Mouse (Mus musculus): ENCODE results near the gene Maml2. TPM values are rescaled to one million over a fixed set of nuclear protein-coding genes. Genes with fewer than 3 reads are reported as not detected.
A peak's percentile ranks its signal among the peaks of the same experiment; 100 is the strongest.
"Not testable (repeated sequence)": the region's sequence is repeated elsewhere in the genome, so short reads cannot be mapped to it uniquely, and the experiment has no call there.

Maml2 gene
- polyA plus RNA-seq, 1 experiment from 2014 or later: 10.0 TPM

DNA sequence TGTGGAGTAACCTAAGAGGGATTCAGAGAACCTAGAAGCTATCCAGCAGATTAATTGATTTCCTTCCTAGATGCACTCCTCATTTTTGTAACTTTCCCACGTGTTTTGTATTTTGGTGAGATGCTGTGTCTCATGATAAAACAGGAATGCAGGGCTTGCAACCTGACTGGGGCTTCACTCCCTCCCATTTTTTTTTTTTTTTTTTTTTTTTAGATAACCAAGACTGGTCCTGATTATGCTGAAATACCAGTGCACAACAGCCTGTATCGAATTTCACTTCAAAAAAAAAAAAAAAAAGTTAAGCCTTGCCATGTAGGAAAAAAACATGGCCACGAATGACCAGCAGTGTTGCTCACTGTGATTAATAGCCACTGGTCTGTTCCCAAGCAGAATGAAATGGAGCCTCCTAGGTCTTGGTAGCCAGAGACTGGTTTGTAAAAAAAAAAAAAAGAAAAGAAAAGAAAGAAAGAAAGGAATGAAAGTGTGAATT is 409.4 kb downstream of the Maml2 start:
- H3K4me1 ChIP-seq (replicated peaks; ENCODE audit: insufficient read depth, low read length): no peaks in the 10 kb centered on the region
- no peaks in the 10 kb centered on the region for H3K9me3 ChIP-seq (replicated peaks; ENCODE audit: low read length)
- WGBS: 42% methylated on average over 3 of the region's 3 CpGs
- H3K27me3 ChIP-seq (ENCODE audit: insufficient read depth, low read length): no peaks in the 10 kb centered on the region
- no peak overlapping the region for H3K4me2 ChIP-seq (ENCODE audit: low read length)
- DNase-seq (ENCODE audit: low spot score) (no peak), ATAC-seq (replicated peaks; ENCODE audit: low FRiP score, low read depth) (no peak)
- peaks cover 7% of the 10 kb centered on the region; the same call in 1 of the 2 replicates for H3K36me3 ChIP-seq (ENCODE audit: insufficient read depth, low read length)
- H3K4me3 ChIP-seq (replicated peaks; ENCODE audit: low read depth, low read length): no peak overlapping the region
- TF ChIP-seq CTCF (IDR thresholded peaks at IDR 0.05; ENCODE audit: low read depth): no peak
- no peak overlapping the region for H3K27ac ChIP-seq
- H3K9ac ChIP-seq (ENCODE audit: low read depth, low read length): no peak overlapping the region

DNA sequence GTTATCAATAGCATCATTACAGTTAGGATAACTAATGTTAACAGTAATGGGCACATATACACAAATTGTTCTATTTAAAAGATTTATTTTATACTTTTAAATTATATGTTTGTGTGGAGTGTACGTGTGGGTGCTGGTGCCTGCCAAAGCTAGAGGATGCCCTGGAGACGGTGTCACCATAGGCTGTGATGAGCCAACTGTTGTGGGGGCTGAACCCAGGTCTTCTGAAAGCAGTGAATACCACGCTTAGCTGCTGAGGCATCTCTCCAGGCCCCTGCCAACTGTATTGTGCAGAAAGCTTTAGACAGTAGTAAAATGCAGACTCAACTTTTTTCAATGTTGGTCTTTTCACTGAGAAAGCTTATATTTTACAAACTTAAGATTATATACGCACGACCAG is 411.7 kb downstream of the Maml2 start:
- Histone ChIP-seq H3K9me3 (replicated peaks; ENCODE audit: low read length) (no peaks in the 10 kb centered on the region), H3K36me3 (ENCODE audit: insufficient read depth, low read length) (peaks cover 7% of the 10 kb centered on the region; the same call in 1 of the 2 replicates), H3K4me2 (ENCODE audit: low read length) (no peak overlapping the region), H3K4me1 (replicated peaks; ENCODE audit: insufficient read depth, low read length) (no peaks in the 10 kb centered on the region), H3K9ac (ENCODE audit: low read depth, low read length) (no peak overlapping the region), H3K4me3 (replicated peaks; ENCODE audit: low read depth, low read length) (no peak overlapping the region), H3K27me3 (ENCODE audit: insufficient read depth, low read length) (no peaks in the 10 kb centered on the region), H3K27ac (no peak overlapping the region)
- DNase-seq (ENCODE audit: low spot score) (no peak), ATAC-seq (replicated peaks; ENCODE audit: low FRiP score, low read depth) (no peak)
- TF ChIP-seq CTCF (IDR thresholded peaks at IDR 0.05; ENCODE audit: low read depth): no peak
- 86% methylated on average over 5 of the region's 5 CpGs for WGBS

DNA sequence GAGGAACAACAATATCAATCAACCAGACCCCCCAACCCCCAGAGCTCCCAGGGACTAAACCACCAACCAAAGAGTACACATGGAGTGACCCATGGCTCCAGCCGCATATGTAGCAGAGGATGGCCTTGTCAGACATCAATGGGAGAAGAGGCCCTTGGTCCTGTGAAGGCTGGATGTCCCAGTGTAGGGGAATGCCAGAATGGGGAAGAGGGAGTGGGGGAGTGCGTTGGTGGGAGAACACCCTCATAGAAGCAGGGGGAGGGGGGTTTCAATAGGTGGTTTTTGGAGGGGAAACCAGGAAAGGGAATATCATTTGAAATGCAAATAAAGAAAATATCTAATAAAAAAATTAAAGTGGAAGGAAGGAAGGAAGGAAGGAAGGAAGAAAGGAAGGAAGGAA is 418.1 kb downstream of the Maml2 start:
- not testable (repeated sequence) for DNase-seq (ENCODE audit: low spot score); H3K27ac ChIP-seq

DNA sequence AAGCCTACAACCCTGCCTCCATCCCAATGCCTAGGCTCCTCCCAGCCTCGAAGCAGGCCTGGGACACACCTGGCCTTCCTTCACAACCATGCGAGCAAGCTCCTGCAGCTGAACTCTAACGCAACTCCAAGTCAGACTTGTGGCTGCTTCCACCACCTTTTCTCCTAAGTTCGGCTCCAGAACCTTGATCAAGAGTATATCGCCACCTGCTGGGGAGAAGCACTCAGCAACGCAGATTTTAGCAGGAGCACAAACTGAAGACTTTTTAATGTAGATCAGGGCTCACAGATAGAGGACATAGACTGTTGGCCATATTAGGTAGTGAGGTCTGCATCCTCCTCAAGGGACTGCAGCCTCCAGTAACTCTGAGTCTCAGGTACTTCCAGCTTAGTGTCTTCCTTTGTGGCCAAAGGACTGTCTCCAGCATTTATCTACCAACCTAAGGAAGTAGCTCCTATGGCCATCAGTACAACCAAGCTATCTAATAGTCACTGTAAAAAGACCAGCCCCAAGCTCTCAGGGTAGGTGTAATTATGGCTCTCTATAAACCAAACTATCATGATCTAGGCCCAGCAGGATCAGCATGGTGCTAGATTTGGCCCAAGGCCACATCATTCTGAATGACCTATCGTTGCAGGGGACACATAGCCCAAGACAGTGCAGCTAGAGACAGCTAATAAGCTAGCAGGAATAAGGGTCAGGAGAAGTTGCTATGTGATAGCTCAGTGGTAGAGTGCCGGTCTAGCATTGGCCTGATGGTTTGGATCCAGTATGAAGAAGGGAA is 418.8 kb downstream of the Maml2 start:
- WGBS: 25% methylated on average over 8 of the region's 8 CpGs
- Histone ChIP-seq H3K27ac (no peak overlapping the region), H3K9ac (ENCODE audit: low read depth, low read length) (no peak overlapping the region), H3K9me3 (replicated peaks; ENCODE audit: low read length) (no peaks in the 10 kb centered on the region), H3K4me3 (replicated peaks; ENCODE audit: low read depth, low read length) (no peak overlapping the region), H3K36me3 (ENCODE audit: insufficient read depth, low read length) (no peaks in the 10 kb centered on the region), H3K27me3 (ENCODE audit: insufficient read depth, low read length) (no peaks in the 10 kb centered on the region), H3K4me2 (ENCODE audit: low read length) (0 out of 2 replicates have a peak overlapping the region, but pooled peaks have one; percentile 13), H3K4me1 (replicated peaks; ENCODE audit: insufficient read depth, low read length) (no peaks in the 10 kb centered on the region)
- DNase-seq (ENCODE audit: low spot score) (peak; percentile 94), ATAC-seq (replicated peaks; ENCODE audit: low FRiP score, low read depth) (peak; percentile 52; the same call in 1 of the 2 replicates)
- peak; percentile 98 for TF ChIP-seq CTCF (IDR thresholded peaks at IDR 0.05; ENCODE audit: low read depth)

More for the DNA sequence above, 418.1 kb downstream of the Maml2 start:
- not testable (repeated sequence) for H3K9ac ChIP-seq (ENCODE audit: low read depth, low read length); H3K36me3 ChIP-seq (ENCODE audit: insufficient read depth, low read length); H3K4me3 ChIP-seq (replicated peaks; ENCODE audit: low read depth, low read length); H3K27me3 ChIP-seq (ENCODE audit: insufficient read depth, low read length); H3K4me1 ChIP-seq (replicated peaks; ENCODE audit: insufficient read depth, low read length); ATAC-seq (replicated peaks; ENCODE audit: low FRiP score, low read depth); H3K9me3 ChIP-seq (replicated peaks; ENCODE audit: low read length)
- 74% methylated on average over 2 of the region's 2 CpGs for WGBS
- H3K4me2 ChIP-seq (ENCODE audit: low read length): 0 out of 2 replicates have a peak overlapping the region, but pooled peaks have one; percentile 13

DNA sequence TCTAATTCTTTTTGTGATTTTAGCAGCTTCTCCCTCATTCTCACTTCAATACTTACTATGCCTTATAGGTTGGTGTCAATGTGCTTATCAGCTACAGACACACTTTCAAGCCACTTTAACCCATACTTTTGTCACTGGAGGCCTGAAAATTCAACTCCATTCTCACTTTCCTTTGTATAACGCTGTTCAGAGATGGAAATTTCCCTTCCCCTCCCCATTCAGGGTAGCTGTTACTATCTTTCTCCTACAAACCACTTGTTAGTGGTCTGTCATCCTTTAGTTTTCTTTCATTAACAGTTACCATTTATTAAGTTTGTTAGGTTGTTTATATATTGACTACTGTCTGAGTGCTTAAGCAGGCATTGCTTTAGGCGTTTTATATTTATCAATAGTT is 450.6 kb downstream of the Maml2 start, which contains the start of gene Mtmr2:
Mtmr2 (plus strand) TSS at position 7 of the 394 bp plus-strand sequence.
- Histone ChIP-seq H3K4me1 (replicated peaks; ENCODE audit: insufficient read depth, low read length) (0 out of 2 replicates have a peak, but pooled peaks cover 10% of the 10 kb centered on the region), H3K27me3 (ENCODE audit: insufficient read depth, low read length) (no peaks in the 10 kb centered on the region), H3K36me3 (ENCODE audit: insufficient read depth, low read length) (no peaks in the 10 kb centered on the region), H3K27ac (peak within 1 kb of the TSS; percentile 95), H3K4me2 (ENCODE audit: low read length) (peak within 1 kb of the TSS; percentile 56), H3K9me3 (replicated peaks; ENCODE audit: low read length) (no peaks in the 10 kb centered on the region), H3K4me3 (replicated peaks; ENCODE audit: low read depth, low read length) (peak within 1 kb of the TSS; percentile 86), H3K9ac (ENCODE audit: low read depth, low read length) (peak within 1 kb of the TSS; percentile 90)
- 39% methylated on average over 2 of the region's 2 CpGs for WGBS
- no peak for TF ChIP-seq CTCF (IDR thresholded peaks at IDR 0.05; ENCODE audit: low read depth)
- DNase-seq (ENCODE audit: low spot score) (no peak), ATAC-seq (replicated peaks; ENCODE audit: low FRiP score, low read depth) (no peak)

DNA sequence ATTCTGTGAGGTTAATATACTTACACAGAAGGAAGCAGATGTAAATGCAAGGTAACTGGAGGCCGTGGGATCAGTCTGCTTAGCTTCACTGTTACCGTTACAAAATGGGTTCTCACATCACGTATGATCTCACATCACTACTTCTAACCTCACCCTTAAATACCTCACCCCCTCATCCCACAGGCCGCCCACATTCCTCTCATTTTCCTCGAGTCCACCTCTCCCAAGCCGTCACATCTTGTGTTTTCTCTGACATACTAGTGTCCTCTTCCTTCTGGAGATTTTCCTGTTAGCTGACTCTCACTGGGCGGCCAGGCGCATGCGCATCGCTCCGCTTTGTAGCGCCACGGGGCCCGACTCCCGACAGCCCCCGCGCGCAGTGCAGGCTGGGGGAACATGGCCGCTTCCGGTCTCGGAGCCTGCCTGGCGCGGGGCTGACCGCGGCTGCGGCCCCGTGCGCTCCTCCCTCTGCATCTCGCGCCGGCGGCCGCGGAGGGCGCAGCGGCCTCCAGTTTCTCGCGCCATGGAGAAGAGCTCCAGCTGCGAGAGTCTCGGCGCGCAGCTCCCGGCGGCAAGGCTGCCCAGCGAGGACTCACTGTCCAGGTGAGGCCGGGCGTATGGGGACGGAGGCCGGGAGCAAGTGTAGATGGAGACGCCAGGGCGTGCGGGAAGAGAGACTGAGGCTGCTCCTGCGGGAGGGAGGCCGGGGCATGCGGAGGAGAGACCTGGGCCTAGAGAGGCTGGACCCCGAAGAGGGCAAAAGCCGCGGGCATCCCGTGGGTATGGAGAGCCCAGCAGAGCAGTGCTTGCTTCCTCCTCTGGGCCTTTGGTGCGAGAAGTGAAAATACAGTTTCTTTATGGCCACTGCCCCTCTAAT is 451.3 kb downstream of the Maml2 start:
- Histone ChIP-seq H3K4me1 (replicated peaks; ENCODE audit: insufficient read depth, low read length) (0 out of 2 replicates have a peak, but pooled peaks cover 10% of the 10 kb centered on the region), H3K36me3 (ENCODE audit: insufficient read depth, low read length) (no peaks in the 10 kb centered on the region), H3K9ac (ENCODE audit: low read depth, low read length) (peak overlapping the region; percentile 90), H3K27me3 (ENCODE audit: insufficient read depth, low read length) (no peaks in the 10 kb centered on the region), H3K4me2 (ENCODE audit: low read length) (peak overlapping the region; percentile 56), H3K9me3 (replicated peaks; ENCODE audit: low read length) (no peaks in the 10 kb centered on the region), H3K27ac (peak overlapping the region; percentile 95), H3K4me3 (replicated peaks; ENCODE audit: low read depth, low read length) (peak overlapping the region; percentile 86)
- DNase-seq (ENCODE audit: low spot score): peak; percentile 97
- TF ChIP-seq CTCF (IDR thresholded peaks at IDR 0.05; ENCODE audit: low read depth): 0 out of 2 replicates have a peak, but pooled peaks have one; percentile 25
- ATAC-seq (replicated peaks; ENCODE audit: low FRiP score, low read depth): peak; percentile 99
- WGBS: under 1% methylated on average over 60 of the region's 60 CpGs
